Comparison of ENCODE assay signal across 7 mouse cellular contexts in the genomic region with DNA sequence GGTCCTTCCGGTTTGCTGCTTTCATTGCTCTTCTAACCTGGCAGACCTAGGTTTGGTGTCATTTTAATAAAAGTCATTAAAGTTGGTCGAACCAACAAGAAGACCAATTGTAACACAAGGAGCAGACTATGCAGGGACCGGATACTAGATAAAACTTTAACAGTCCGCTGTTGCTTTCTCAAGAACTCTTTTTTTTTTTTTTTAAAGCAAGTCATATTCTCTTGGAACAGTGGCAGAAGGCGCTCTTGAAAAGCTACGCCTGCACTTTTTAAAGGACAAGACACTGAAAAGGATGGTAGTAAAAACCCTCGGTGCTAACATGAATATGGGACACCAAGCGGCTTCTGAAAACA. TPM values are rescaled to one million over a fixed set of nuclear protein-coding genes. Genes with fewer than 3 reads are reported as not detected.
DNase-seq lines count a peak whose midpoint lies in the region; ATAC-seq and TF ChIP-seq lines count a peak whose summit lies in the region.

No protein-coding gene starts in this region.

- no peaks in the 10 kb centered on the region for H3K36me3 ChIP-seq in thymus, adult 2 months (ENCODE audit: control insufficient read depth, insufficient read depth, low read length)
- 0 out of 2 replicates have a peak, but pooled peaks cover 6% of the 10 kb centered on the region for H3K36me3 ChIP-seq in limb, embryonic 15.5 days

- 0 out of 2 replicates have a peak, but pooled peaks cover 2% of the 10 kb centered on the region for H3K4me1 ChIP-seq in thymus, adult 2 months (replicated peaks; ENCODE audit: control insufficient read depth, insufficient read depth, low read length)
- peaks cover 12% of the 10 kb centered on the region for H3K4me1 ChIP-seq in limb, embryonic 15.5 days

- H3K4me3 ChIP-seq in thymus, adult 2 months (ENCODE audit: control insufficient read depth, insufficient read depth, low read length): peak overlapping the region; percentile 67
- peak overlapping the region; percentile 87 for H3K4me3 ChIP-seq in limb, embryonic 15.5 days

- WGBS in thymus, adult 2 months: 1% methylated on average over 8 of the region's 8 CpGs
- WGBS in limb, embryonic 15.5 days: 3% methylated on average over 8 of the region's 8 CpGs

- no peak for TF ChIP-seq CTCF in thymus, adult 2 months (IDR thresholded peaks at IDR 0.05; ENCODE audit: borderline replicate concordance, control insufficient read depth, extremely low read depth, insufficient read depth, low read length, poor library complexity)

- peak overlapping the region; percentile 56 for H3K4me2 ChIP-seq in limb, embryonic 15.5 days

- no peaks in the 10 kb centered on the region for H3K27me3 ChIP-seq in thymus, adult 2 months (ENCODE audit: control insufficient read depth, insufficient read depth, low read length)
- H3K27me3 ChIP-seq in limb, embryonic 15.5 days: no peaks in the 10 kb centered on the region

- DNase-seq in thymus, adult 2 months: no peak
- no peak for DNase-seq in thymus, postnatal 4 days
- no peak for DNase-seq in cerebellum, adult 9-10 months
- DNase-seq in frontal cortex, postnatal 10 days (ENCODE audit: low spot score in 2 of 2): no peak
- DNase-seq in right cerebral cortex, postnatal 4 days: no peak

- no peak for TF ChIP-seq POLR2A in thymus, adult 2 months (IDR thresholded peaks at IDR 0.05; ENCODE audit: control insufficient read depth, extremely low read depth, insufficient read depth, low read length, poor library complexity)

- H3K27ac ChIP-seq in thymus, adult 2 months (ENCODE audit: control insufficient read depth, insufficient read depth, low read length): peak overlapping the region; percentile 39
- H3K27ac ChIP-seq in limb, embryonic 15.5 days: peak overlapping the region; percentile 92

- peak; percentile 3; the same call in 1 of the 2 replicates for ATAC-seq in erythroid progenitor cell, adult 5-6 weeks (replicated peaks; ENCODE audit: low FRiP score, poor library complexity, severe bottlenecking)
- ATAC-seq in limb, embryonic 15.5 days (ENCODE audit: insufficient number of reproducible peaks, low FRiP score, low TSS enrichment, low read depth): no peak

- peak overlapping the region; percentile 69 for H3K9ac ChIP-seq in limb, embryonic 15.5 days

- no peaks in the 10 kb centered on the region for H3K9me3 ChIP-seq in limb, embryonic 15.5 days

RNA-seq across cellular contexts. Expression of a gene that starts 0.7 kb away (rescaled TPM):
- polyA plus RNA-seq in thymus, adult 2 months (2012; rRNA removed): 10.5 and 13.2 TPM in 2 replicates
- total RNA-seq in erythroid progenitor cell, adult 5-6 weeks (2015; ENCODE audit: low replicate concordance): 32.8 and 49.9 TPM in 2 replicates
- total RNA-seq in erythroid progenitor cell, adult 5-6 weeks (2017; ENCODE audit: low replicate concordance): 33.5 and 51.2 TPM in 2 replicates
- polyA plus RNA-seq in limb, embryonic 15.5 days (2015; fragmentation: Nextera tagmentation; extraction: Ambion mirVana): 46.6 and 51.8 TPM in 2 replicates

RNA-seq across cellular contexts. Expression of a gene that starts 50.2 kb away (rescaled TPM):
- 3.4 and 3.5 TPM in 2 replicates for polyA plus RNA-seq in thymus, adult 2 months (2012; rRNA removed)
- not detected in 2 replicates for total RNA-seq in erythroid progenitor cell, adult 5-6 weeks (2015; ENCODE audit: low replicate concordance)
- total RNA-seq in erythroid progenitor cell, adult 5-6 weeks (2017; ENCODE audit: low replicate concordance): not detected in 2 replicates
- polyA plus RNA-seq in limb, embryonic 15.5 days (2015; fragmentation: Nextera tagmentation; extraction: Ambion mirVana): 0.29 and 0.79 TPM in 2 replicates
